Mouse (Mus musculus) myocyte (in vitro differentiated cells): ENCODE measurements at regions not wholly inside any gene's neighbourhood (a gene's known extent, or its start where the extent isn't known, plus 50 kb on each side); places are given as distances from the start of the nearest gene placed in this dataset.

Source experiments
- CEBPB ChIP-seq: IDR thresholded peaks from 2 replicates; pipeline ENCODE4 v1.6.1; 2011; ENCODE audit warnings: mild to moderate bottlenecking, moderate library complexity; ENCODE audit not compliant: poor library complexity, insufficient read depth, severe bottlenecking
- E2F4 ChIP-seq: IDR thresholded peaks from one replicate; pipeline ENCODE4 v1.6.1; 2011; ENCODE audit warnings: mild to moderate bottlenecking, control low read depth, moderate library complexity; ENCODE audit not compliant: insufficient read depth
- MAX ChIP-seq: IDR thresholded peaks from one replicate; pipeline ENCODE4 v1.6.1; 2011; ENCODE audit warnings: low read depth, mild to moderate bottlenecking, control low read depth
- MYOD1 ChIP-seq, 3 experiments: IDR thresholded peaks; one replicate each; pipeline ENCODE4 v1.6.1; 2011; ENCODE audit warnings: control low read depth in 2 of 3, low read depth in 2 of 3, mild to moderate bottlenecking in 2 of 3, moderate library complexity in 1 of 3; ENCODE audit not compliant: insufficient read length in 2 of 3, control insufficient read depth in 1 of 3
- MYOG ChIP-seq, 3 experiments: IDR thresholded peaks; one replicate each; pipeline ENCODE4 v1.6.1; 2011; ENCODE audit warnings: control low read depth in 2 of 3, low read depth in 2 of 3, mild to moderate bottlenecking in 2 of 3; ENCODE audit not compliant: insufficient read length in 2 of 3, control insufficient read depth in 1 of 3, insufficient read depth in 1 of 3
- POLR2A ChIP-seq: IDR thresholded peaks from one replicate; pipeline ENCODE4 v1.6.1; 2011; ENCODE audit warnings: low read depth, mild to moderate bottlenecking, control low read depth, moderate library complexity; ENCODE audit not compliant: insufficient read length
- SRF ChIP-seq: IDR thresholded peaks from one replicate; pipeline ENCODE4 v1.6.1; 2011; ENCODE audit warnings: low read depth; ENCODE audit not compliant: control insufficient read depth, insufficient read length
- TCF3 ChIP-seq: IDR thresholded peaks from one replicate; pipeline ENCODE4 v1.6.1; 2011; ENCODE audit warnings: low read depth, control low read depth; ENCODE audit not compliant: insufficient read length
- USF1 ChIP-seq: IDR thresholded peaks from one replicate; pipeline ENCODE4 v1.6.1; 2011; ENCODE audit warnings: low read depth, mild to moderate bottlenecking, control low read depth, moderate library complexity

- TF ChIP-seq E2F4 (no peak), POLR2A (no peak), MAX (no peak), MYOG (IDR thresholded peaks at IDR 0.05; ENCODE audit: control insufficient read depth in 1 of 3, insufficient read depth in 1 of 3, insufficient read length in 2 of 3, low read depth in 2 of 3) (no peak), USF1 (no peak), MYOD1 (IDR thresholded peaks at IDR 0.05; ENCODE audit: control insufficient read depth in 1 of 3, insufficient read length in 2 of 3, low read depth in 2 of 3) (no peak), CEBPB (no peak), SRF (no peak), TCF3 (no peak)
Observed at GRCm38 (mm10) chr3:9151590-9151989, 458.3 kb downstream of the Zfp704 start.
